Mouse (Mus musculus): ENCODE data around the gene Tsc2.
"Not testable (repeated sequence)": the region's sequence is repeated elsewhere in the genome, so short reads cannot be mapped to it uniquely, and the experiment has no call there.

The Tsc2 gene

GRCm38 (mm10) chr17:24632167-24632812, at the start of gene Tsc2, which contains the start of gene Nthl1:
Gene Tsc2 (minus strand): TSS chr17:24632630.
Gene Nthl1 (plus strand): TSS chr17:24632680.
- in situ Hi-C loops (cut with MboI, MseI) = loop anchor here in 1 of 2 experiments (10.0 kb wide), 1 partner anchor 727 kb away; no protein-coding TSS in a partner anchor

DNA sequence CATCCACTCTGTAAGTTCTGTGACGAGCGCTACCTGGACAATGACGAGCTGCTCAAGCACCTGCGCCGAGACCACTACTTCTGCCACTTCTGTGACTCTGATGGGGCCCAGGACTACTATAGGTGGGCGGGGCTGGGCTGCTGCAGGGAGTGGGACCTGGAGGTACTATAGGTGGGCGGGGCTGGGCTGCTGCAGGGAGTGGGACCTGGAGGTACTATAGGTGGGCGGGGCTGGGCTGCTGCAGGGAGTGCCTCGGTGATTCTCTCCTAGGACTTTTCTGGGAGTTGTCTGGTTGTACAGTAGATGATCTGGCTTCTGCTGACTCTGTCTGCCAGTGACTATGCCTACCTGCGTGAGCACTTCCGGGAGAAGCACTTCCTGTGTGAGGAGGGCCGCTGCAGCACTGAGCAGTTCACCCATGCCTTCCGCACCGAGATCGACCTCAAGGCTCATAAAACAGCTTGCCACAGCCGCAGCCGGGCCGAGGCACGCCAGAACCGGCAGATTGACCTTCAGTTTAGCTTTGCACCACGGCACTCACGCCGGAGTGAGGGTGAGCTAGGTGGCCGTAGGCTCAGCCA, 45.2 kb upstream of the Tsc2 start:
- in situ Hi-C loops (cut with MboI, MseI) = no loop called here

- in situ Hi-C loops (cut with MboI, MseI) = no loop called here
Measured at GRCm38 (mm10) chr17:24676877-24677276, 44.4 kb upstream of the Tsc2 start.

- in situ Hi-C loops (cut with MboI, MseI) = no loop called here
Measured at GRCm38 (mm10) chr17:24676187-24676586, 43.8 kb upstream of the Tsc2 start.

DNA sequence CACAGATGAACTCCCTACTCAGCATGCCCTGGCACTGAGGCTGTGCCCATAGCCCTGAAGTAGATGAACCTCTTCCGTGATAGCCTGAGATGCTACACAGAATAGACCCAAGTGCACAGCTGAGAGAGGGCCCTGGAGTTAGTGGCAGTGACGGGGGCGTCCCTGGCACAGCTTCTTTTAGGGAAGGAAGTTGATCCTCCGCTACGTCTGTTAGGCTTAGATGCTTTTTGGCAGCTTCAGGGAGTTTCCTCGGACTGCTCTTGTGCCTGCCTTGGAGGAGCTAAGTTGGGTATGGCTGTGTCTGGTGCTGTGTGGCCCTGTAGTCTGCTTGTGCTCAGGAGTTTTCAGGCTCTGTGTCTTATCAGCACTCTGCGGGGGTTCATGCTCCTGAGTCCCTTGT, 41.8 kb upstream of the Tsc2 start:
- in situ Hi-C loops (cut with MboI, MseI) = no loop called here

DNA sequence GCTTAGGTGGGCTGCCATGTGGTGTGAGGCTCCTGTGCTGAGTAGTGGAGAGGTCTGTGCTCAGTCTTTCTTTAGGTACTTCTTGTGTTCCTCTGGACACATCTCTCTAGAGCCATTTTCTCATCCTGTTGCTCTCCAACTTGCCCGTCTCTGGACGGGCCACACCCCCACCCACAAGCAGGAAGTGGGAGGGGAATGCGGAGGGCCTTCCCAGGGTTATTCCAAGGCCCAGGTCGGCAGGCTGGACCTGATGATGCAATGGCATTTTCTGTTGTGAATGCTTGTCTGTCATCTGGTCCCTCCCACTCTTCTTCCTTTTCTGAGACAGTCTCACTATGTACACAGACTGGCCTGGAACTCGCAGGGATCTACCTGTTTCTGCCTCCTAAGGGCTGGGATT, 39.7 kb upstream of the Tsc2 start:
- in situ Hi-C loops (cut with MboI, MseI) = no loop called here

DNA sequence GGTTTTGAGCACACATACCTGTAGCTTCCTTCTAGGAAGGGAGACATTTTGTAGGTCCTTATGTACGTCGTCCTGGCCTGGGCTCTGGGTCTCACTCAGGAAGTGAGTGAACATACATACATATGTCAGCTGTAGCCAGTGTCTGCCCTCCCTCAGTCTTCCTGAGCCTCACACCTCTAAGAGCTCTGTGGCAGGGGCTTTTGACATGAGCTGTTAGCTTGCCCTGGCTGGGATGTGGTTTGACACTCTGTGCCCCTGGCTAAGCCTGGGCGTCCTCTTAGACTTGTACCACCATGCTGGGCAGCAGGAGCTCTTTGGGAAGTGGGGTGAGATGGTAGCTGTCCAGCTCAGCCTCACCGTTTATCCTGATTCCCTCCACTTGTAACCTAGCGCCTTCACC, 38.9 kb upstream of the Tsc2 start:
- in situ Hi-C loops (cut with MboI, MseI) = no loop called here

GRCm38 (mm10) chr17:24670246-24670844, 37.9 kb upstream of the Tsc2 start:
- in situ Hi-C loops (cut with MboI, MseI) = no loop called here

- in situ Hi-C loops (cut with MboI, MseI) = no loop called here
Measured at GRCm38 (mm10) chr17:24669545-24670245, 37.3 kb upstream of the Tsc2 start, which contains the start of gene Zfp598. Gene Zfp598 (plus strand): TSS chr17:24669687.

DNA sequence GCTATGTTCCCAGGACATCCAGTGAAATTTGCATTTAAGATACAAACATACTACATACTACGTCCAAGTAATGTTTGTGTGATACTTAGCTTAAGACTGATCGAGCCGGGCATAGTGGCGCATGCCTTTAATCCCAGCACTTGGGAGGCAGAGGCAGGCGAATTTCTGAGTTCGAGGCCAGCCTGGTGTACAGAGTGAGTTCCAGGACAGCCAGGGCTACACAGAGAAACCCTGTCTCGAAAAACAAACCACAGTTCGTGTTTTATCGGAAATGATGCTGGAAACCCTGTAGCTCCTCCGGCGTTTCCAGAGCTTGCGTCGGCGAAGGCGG, 36.7 kb upstream of the Tsc2 start:
- in situ Hi-C loops (cut with MboI, MseI) = not testable (repeated sequence)

GRCm38 (mm10) chr17:24667416-24667815, 35.0 kb upstream of the Tsc2 start:
- in situ Hi-C loops (cut with MboI, MseI) = no loop called here

GRCm38 (mm10) chr17:24667011-24667410, 34.6 kb upstream of the Tsc2 start:
- in situ Hi-C loops (cut with MboI, MseI) = not testable (repeated sequence)

GRCm38 (mm10) chr17:24658017-24658758, 25.8 kb upstream of the Tsc2 start, which contains the start of gene Npw:
Gene Npw (minus strand): TSS chr17:24658457.
- in situ Hi-C loops (cut with MboI, MseI) = loop anchor here in 1 of 2 experiments (5.0 kb wide), 1 partner anchor 121 kb away; no protein-coding TSS in a partner anchor

- in situ Hi-C loops (cut with MboI, MseI) = loop anchor here in 1 of 2 experiments (5.0 kb wide), 2 partner anchors 118 to 158 kb away; no protein-coding TSS in a partner anchor
Measured at GRCm38 (mm10) chr17:24654969-24655368, 22.5 kb upstream of the Tsc2 start.

DNA sequence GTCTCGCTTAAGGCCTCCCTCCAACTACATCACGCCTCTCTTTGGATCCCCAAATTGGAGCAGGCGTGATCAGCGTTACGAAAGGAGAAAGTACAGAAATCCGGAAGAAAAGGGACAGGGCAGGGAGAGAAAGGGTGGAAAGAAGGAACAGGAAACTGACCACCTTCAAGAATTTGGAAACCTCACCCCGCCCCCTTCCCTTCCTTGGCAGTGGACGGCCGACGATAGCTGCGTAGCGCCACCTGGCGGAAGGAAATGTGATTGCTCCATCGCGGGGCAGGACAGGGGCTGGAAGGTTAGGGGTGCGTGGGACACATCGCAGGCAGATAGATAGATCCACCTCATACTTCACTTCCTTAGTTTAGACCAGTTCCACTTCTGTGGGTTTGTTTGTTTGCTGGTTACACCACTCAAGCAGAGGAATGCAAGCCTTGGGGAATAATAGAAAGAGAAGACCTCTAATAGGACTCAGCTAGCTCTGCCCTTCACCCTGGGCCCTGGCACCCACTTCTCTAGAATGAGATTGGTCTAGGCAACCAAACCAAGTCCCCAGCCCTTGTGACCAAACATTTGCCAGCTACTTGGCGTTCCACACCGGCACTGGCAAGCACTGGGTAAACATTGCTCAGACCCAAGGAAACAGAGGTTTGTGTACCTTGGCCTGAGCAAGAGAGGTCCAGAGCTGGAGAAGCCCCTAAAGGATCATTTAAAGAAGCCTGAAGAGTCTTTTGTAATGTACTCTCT, 21.7 kb upstream of the Tsc2 start:
- in situ Hi-C loops (cut with MboI, MseI) = loop anchor here in 1 of 2 experiments (5.0 kb wide), 1 partner anchor 157 kb away; no protein-coding TSS in a partner anchor

GRCm38 (mm10) chr17:24651835-24652234, 19.4 kb upstream of the Tsc2 start:
- in situ Hi-C loops (cut with MboI, MseI) = loop anchor here in 1 of 2 experiments (5.0 kb wide), 1 partner anchor 155 kb away; no protein-coding TSS in a partner anchor

GRCm38 (mm10) chr17:24650766-24651165, 18.3 kb upstream of the Tsc2 start:
- in situ Hi-C loops (cut with MboI, MseI) = loop anchor here in 1 of 2 experiments (5.0 kb wide), 1 partner anchor 153 kb away; no protein-coding TSS in a partner anchor

- in situ Hi-C loops (cut with MboI, MseI) = loop anchor here in 1 of 2 experiments (5.0 kb wide), 1 partner anchor 153 kb away; no protein-coding TSS in a partner anchor
Measured at GRCm38 (mm10) chr17:24650070-24650616, 17.7 kb upstream of the Tsc2 start, which contains the start of gene Slc9a3r2. Gene Slc9a3r2 (minus strand): TSS chr17:24650327.

GRCm38 (mm10) chr17:24649581-24650069, 17.2 kb upstream of the Tsc2 start:
- in situ Hi-C loops (cut with MboI, MseI) = loop anchor here in 1 of 2 experiments (5.0 kb wide), 1 partner anchor 152 kb away; no protein-coding TSS in a partner anchor

Measured in T-helper 17 cell (primary cell).